In the genomic region with DNA sequence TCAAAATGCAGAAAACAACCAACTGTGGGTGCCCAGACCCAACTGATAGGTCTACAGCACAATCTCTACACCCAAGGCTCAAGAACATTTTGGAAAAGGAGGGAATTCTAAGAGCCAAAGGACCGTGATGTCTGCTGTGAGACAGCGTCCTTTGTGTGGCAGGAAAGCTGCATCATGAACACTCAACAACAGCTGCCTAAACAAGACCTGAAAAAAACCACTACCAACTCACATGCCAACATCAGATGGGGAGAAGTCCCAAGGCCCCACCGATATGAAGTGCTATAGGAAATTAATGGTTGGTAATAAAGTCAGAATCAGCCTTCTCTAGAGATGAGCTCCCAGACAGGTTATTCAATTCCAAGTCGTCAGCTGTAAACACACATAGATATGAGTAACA, we compare ENCODE assay signal across 16 mouse cellular contexts.
"Had no signal": no experiment of that assay in that cellular context is flagged by ENCODE, and none has a peak within 500 bp of the region (broad histone marks: within the 10 kb centered on the region; RNA-seq: fewer than 3 reads in every experiment).

No protein-coding gene starts in this region.

- H3K9me3 ChIP-seq: limb, embryonic 15.5 days; midbrain, embryonic 12.5 days; neural tube, embryonic 15.5 days had no signal

- H3K27me3 ChIP-seq: limb, embryonic 15.5 days; midbrain, embryonic 12.5 days; neural tube, embryonic 15.5 days had no signal

- H3K4me3 ChIP-seq: limb, embryonic 15.5 days; midbrain, embryonic 12.5 days; neural tube, embryonic 15.5 days had no signal

- ATAC-seq: midbrain, embryonic 16.5 days had no signal

- H3K36me3 ChIP-seq: limb, embryonic 15.5 days; midbrain, embryonic 12.5 days; neural tube, embryonic 15.5 days had no signal

- H3K27ac ChIP-seq: kidney, postnatal 0 days; limb, embryonic 15.5 days; midbrain, embryonic 12.5 days; neural tube, embryonic 15.5 days had no signal

- H3K9ac ChIP-seq: limb, embryonic 15.5 days; lung, embryonic 14.5 days; midbrain, embryonic 12.5 days; neural tube, embryonic 15.5 days had no signal

- DNase-seq: kidney, adult 11 months; kidney, adult 9 months; kidney, postnatal 36 days; left cerebral cortex, postnatal 4 days; lung, postnatal 10 days; lung, postnatal 4 days; right cerebral cortex, adult 18-20 months; right cerebral cortex, postnatal 25 days; thymus, adult 2 months; thymus, postnatal 25 days had no signal

- H3K4me2 ChIP-seq: limb, embryonic 15.5 days; lung, embryonic 14.5 days; midbrain, embryonic 12.5 days; neural tube, embryonic 15.5 days had no signal
